Mouse (Mus musculus) urinary bladder, postnatal 10 days (tissue): ENCODE data around the gene Eif5a.
"Not testable (repeated sequence)": the region's sequence is repeated elsewhere in the genome, so short reads cannot be mapped to it uniquely, and the experiment has no call there.

Source experiments
- DNase-seq: peaks from one replicate; pipeline ENCODE4 v3.0.0; 2022; ENCODE audit warnings: low spot score

The Eif5a gene

DNA sequence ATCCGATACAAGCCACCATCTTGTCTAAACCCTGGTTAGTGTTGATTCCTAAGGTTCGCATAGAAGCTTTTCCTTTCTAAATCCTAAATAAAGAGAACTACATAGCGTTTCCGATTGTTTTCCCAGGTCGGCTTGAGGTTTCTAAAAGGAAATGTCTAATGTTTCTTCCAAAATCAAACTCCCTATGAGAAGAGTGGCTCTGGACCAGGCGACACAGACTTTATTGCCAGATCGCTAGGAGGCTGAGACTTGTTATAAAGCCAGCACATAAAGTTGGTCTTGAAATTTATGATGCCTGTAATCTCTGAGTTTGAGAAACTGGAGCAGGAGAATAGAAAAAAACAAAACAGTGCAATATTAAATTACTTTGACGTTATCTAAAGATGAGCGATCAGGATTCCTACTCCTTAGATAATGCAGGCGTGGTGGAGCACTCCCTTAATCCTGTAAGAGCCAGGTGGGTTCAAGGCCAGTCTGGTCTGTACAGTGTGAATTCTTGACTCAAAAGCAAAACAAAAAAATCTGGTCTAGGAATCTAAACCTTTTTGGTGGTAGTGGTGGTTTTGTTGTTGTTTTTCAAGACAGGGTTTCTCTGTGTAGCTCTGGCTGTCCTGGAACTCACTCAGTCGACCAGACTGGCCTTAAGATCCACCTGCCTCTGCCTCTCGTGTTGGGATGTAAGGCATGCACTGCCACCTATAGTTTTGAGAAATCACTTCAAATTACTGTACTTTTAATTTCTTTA, 426 bp upstream of the Eif5a start:
- no peak for DNase-seq

DNA sequence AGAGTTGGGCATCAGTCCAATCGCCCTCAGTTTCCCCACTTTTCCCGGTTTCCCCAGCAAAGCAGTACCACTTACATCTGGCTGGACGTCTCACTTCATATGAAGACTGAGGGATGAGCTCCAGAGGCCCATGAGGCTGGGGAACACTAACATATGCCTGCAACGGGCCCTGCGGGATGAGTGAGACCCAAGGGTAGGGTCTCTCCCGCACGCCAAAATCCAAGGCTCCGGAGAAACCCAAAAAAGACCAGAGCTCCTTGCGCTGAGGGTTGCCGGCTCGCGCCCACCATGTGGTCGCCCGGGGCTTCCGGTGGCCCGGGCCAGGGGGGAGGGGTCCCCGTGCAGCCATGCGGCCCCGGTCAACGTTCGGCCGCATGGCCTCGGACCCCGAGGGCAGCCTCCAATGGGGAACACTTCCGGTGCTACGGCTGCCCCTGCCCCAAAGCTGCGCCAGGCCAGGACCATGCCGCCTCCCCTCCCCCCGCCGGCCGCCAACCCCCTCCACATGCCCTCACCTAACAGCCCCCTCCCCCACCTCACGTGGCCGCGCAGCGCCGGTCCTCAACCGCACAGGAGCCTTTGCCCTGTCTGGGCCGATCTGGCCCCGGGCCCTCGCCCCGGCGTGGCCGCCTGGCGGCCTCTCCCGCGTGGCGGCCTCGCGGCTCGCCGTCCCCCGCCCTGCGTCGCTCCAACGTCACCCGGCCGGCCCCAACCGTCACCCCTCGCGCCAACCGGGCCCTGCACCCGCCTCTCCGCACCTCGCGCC, 1.3 kb downstream of the Eif5a start:
- no peak for DNase-seq

DNA sequence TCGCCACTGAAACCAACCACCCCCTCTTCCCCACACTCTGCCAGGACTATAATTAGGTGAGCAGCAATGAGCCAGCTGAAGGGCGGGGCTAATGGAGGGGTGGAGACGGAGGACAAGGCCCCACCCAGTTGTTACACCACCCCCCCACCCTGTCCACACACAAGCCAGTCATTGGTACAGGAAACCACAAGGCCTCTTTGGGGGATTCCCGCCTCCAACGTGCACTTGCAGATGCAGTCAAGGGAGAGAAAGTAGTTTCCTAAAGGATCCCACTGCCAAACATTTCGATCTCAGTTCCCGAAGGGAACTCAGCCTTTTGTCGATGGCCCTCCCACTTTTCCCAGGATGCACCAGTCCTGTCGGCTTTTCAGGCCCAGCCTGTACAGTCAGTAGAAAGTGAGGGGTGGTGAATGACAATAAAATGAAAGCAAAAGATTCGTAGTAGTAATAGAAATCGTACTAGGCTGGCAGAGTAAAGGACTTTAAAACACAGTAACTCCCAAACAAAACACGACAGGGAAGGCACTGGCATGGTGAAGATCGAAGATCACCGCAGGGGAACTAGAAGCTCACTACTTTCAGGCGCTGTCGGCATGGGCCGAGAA, 2.0 kb downstream of the Eif5a start:
- DNase-seq, result no peak

DNA sequence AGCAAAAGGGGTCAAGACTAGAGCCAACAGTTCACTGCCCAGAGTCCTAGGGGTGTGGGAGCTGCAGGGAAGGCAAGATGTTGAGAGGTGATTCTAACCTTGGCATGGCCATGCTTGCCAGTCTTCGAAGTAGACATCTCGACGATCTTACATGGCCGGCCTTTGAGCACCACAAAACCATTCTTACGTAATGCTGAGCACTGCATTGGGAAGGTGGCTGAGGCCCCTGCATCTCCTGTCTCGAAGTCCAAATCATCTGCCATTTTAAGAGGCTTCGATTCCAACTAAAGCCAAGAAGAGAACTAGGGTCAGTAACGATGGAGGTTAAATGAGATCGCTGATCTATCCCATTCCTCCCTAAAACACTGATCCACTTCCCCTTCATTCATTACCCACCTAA, 2.7 kb downstream of the Eif5a start:
- DNase-seq, result no peak

DNA sequence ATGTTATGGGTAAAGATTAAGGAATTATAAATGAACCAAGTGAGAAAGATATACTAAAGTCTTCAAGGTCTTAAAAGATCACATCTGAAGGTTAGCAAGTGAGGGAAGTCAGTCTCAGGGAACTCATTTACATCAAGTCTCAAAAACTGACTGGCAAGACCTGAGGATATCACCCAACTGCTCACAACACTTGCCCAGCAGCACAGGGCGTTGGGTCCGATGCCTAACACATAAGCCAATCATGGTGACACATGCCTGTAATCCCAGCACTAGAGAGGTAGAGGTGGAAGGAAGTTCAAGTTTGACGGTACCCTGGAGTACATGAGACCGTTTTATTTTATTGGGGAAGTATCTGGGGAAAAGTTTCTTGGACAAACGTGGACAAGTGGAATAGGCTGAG, 3.6 kb downstream of the Eif5a start:
- no peak for DNase-seq

DNA sequence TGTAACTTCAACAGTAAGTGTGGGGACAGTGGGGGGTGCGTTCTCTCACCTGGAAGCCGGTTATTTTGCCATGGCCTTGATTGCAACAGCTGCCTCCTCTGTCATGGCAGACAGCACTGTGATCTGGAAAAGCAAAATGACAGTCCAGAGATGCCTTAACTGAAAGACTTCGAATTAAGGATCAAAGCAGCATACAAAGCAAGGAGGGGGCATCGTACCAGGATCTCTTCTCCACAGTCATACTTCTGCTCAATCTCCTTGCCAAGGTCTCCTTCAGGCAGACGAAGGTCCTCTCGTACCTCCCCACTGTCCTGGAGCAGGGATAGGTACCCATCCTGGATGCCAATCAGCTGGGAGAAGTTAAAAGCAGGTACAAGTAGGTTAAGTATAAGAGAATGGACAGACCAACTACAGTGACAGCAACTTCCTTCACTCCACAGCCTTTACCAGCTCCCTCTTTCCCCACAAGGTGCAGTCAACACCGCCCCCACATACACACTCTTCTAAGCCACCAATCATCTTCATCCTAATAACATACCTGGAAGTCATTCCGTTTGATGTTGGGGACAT, 4.3 kb downstream of the Eif5a start:
- no peak for DNase-seq

DNA sequence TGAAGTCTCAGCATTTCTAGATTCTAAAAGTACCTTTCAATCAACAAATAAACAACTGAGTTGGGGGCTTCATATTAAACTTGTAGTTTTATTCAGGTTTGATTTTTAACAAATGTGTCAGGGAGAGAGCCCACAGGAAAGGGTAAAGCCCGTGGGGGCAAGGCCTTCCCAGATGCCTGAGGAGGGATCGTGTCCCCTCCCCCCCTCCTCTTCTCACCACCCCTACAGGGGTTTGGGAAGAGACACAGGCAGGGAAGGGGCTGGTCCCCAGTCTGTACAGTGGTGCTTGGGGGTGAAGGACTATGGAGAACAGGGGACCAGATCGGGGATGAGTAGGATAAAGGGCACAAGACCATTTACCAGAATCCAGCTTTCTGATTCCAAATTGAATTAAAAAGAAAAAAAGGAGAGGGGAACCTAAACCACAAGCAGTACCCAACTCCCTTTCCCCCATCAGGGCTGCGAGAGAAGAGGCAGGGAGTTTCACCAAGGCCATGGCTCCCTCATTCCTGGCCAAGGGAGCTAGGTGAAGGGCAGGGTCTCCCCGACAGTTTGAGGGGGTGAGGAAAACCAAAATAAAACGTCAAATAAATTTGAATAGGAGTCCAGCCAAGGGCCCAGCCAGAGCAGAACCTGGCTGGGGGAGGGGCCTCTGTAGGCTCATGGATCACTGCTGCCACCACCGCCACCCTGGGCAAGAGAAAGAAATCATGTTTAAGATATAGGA, 4.9 kb downstream of the Eif5a start:
- DNase-seq, result not testable (repeated sequence)

DNA sequence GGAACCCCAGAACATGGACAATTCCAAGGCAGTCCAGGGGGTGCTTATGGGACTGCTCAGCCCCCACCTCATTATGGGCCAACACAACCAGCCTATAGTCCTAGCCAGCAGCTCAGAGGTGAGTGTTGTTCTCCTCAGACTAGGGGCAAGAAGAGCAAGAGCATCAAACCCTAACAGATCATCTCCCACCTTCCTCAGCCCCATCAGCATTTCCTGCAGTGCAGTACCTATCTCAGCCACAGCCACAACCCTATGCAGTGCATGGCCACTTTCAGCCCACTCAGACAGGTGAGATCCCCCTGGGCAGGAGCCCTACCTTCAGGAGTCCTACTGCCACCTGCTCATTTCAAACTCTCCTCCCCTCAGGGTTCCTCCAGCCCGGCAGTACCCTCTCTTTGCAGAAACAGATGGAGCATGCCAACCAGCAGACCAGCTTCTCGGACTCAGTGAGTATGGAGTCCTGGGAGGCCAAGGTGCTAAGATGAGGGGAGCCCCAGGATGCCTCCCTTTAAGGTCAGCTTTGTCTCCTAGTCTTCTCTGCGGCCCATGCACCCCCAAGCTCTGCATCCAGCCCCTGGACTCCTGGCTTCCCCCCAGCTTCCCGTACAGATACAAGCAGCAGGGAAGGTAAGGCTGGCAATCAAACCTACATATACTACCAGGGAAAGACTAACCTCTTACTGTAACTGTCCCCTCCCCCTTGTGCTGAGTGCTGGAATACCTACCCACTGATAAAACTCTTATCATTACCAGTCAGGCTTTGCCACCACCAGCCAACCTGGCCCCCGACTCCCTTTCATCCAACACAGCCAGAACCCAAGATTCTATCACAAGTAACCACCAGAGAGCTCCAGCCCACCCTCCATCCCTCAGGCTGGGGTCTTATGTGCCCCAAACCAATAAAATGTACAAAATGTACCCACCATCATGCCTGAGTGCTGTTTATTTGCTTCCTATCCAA, 5.8 kb downstream of the Eif5a start:
- DNase-seq, result no peak

DNA sequence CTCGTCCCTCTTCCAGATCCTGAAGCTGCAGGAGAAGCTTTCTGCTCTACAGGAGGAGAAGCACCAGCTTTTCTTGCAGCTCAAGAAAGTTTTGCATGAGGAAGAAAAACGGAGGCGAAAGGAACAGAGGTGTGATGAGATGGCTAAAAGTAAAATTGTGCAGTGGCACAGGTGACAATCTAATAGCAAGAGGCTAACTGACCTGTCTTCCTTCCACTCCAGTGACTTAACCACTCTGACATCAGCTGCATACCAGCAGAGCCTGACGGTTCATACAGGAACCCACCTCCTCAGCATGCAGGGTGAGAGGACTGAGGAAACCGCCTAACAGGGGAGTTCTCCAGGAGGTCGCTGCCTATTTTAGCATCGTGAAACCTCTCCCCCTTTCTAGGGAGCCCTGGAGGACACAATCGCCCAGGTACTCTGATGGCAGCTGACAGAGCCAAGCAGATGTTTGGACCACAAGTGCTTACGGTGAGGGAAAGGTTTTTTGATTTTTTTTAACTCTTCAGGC, 6.8 kb downstream of the Eif5a start:
- no peak for DNase-seq

DNA sequence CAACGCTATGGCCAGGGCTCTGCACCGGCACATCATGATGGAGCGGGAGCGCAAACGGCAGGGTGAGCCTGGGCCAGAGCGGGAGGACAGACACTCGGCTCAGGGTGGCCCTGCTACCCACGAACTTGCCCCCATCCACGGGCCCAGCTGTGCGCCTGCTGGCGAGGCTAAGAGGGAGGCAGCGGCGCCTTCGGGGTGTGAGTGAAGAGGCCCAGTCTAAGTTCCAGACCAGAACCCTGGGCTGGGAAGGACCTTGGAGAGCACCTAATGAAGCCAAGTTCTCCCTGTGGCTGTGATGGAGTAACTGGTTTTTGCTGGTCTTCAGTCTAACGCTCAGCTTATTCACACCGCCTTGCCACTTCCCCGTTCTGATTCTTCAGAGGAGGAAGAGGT, 7.4 kb downstream of the Eif5a start:
- no peak for DNase-seq

DNA sequence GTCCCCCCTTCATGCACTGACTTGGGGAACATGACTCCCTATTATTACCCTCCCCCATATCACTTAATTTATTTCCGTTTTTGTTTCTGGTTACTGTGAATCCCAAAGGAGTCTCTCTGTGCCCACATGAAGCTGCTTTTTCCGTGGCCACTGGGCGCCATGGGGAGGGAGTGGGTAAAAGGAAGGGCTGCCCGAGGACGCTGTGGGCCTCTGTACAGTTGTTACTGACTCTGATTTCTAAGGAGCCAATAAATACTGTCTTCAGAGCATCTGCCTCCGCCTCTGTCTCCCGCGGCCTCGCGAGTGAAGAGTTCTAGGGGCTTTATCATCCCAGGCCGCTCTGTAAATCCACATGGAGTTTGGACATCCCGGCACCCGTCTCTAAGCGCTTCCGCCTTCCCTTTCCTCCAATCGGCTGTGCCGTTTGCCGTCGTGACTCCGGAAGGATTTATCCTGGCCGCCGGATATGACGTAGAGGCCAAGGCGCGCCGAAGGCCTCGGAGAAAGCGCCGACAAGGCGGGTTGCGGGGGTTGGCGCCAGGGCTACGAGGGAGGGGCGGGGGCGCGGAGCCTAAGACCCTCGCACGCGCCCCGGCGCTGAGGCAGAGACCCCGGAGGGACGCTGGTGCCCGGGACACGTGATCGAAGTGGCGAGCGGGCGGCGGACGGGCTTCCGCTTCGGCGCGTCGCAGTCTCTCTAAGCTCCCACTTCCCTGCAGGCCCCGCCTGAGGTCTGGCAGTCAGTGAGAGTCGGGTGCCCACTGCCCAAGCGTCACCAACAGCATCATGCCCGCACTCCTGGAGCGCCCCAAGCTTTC, 8.0 kb downstream of the Eif5a start, which contains the start of gene Gps2:
Gene Gps2 (plus strand): TSS at position 335 of the 818 bp plus-strand sequence.
- peak; percentile 76 for DNase-seq

DNA sequence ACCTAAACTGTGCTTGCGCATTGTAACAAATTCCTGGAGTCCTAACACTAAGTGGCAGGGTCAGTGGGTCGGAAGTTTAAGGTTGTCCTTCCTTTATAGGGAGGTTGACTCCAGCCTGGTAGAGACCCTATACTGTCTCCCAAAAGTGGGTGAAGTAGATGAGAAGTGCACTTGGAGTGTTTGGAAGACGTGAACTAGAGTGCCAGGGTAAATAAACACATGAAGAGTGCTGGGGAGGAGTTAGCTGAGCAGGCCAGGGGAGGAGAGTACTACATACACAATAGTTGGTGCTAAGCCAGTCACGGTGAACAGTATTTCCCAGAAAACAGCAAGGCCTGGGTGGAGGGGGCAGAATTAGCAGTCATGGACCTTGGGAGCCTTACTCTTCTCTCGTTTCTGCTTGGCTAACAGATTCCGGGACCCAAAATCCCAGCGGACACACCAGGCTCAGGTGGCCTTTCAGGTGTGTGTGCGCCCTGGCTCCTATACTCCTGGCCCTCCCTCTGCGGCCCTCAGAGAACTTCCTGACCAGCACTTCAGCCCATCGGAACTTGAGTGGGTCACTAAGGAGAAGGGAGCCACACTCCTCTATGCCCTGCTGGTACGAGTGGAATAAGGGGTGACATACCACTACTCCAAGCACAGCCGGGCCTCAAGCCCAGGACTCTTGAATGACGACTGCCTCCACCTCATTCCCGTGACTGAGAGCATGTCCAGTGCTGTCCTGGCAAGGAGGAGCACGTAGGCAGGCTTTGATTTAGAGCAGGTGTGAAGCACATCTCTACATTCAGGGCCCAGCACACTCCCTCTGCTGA, 8.8 kb downstream of the Eif5a start:
- DNase-seq, result no peak

DNA sequence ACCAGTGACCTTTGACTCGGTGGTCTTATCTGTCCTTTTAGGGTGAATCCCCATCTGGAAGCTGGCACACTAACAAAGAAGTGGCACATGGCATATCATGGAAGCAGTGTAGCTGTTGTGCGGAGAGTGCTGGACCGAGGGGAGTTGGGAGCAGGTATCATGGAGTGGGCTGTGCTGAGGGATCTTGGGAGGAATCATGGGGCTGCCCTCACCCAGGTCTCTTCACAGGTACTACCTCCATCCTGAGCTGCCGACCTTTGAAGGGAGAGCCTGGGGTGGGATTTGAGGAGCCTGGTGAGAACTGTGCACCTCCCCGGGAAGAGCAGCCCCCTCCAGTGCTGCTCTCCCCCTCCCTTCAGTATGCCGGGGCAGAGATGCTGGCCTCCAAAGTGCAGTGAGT, 10.1 kb downstream of the Eif5a start:
- no peak for DNase-seq

DNA sequence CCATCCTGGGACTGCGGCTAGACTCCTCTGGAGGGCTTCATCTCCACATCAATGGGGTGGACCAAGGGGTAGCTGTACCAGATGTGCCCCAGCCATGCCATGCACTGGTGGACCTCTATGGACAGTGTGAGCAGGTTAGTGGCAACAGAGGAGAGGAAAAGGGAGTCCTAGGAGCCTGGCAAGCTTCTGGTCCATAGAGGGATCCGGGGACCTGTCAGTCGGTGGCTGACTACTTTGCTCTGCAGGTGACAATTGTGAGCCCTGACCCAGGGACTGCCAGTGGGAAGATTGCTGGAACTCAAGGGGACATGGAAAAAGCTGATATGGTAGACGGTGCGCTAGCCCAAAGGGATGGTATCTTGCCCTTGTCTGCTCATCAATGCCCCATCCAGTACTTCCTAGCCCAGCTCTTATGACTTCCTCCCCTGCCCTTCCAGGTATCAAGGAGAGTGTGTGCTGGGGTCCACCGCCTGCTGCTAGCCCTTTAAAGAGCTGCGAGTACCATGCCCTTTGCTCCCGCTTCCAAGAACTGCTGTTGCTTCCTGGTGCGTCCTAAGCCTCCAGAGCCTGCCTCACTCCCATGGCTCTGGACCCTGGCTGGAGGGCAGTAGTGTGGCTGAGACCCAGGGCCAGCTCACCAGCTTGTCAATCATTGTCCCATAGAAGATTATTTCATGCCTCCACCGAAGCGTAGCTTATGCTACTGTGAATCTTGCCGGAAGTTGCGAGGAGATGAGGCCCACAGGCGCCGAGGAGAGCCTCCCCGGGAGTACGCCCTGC, 10.8 kb downstream of the Eif5a start:
- no peak for DNase-seq

DNA sequence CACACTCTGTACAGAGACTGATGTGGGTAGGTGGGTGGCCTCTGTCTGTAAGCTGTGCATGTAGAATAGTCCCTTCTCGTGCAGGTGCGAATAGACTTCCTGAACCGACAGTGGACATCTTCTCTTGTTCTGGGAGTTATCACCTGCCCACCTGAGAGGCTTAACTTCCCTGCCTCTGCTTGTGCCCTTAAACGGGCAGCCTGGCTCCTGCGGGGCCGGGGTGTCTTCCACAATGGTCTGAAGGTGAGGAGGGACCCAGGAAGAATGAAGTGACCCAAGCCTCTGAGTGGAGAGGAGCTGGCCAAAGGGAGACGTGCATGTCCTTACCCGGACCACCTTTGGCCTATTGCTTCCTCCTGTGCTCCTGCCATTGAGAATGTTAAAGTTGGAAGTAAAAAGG, 11.6 kb downstream of the Eif5a start:
- DNase-seq, result no peak

DNA sequence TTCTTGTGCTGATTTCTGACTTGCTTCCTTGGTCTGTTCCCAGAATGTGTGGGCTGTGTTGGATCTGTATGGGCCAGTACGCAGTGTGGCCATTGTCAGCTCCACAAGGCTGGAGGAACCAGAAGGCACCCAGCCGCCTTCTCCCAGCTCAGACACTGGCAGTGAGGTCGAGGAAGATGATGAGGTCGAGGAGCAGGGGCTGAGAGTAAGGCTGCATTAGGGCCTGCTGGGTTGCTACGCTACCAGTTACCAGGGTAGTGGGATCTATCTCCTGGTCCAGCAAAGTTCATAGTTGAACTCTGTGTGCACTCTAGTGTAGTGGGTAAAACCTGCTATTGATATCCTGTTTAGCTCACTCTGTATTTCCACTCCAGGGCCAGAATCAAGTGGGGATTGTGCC, 12.6 kb downstream of the Eif5a start:
- no peak for DNase-seq

DNA sequence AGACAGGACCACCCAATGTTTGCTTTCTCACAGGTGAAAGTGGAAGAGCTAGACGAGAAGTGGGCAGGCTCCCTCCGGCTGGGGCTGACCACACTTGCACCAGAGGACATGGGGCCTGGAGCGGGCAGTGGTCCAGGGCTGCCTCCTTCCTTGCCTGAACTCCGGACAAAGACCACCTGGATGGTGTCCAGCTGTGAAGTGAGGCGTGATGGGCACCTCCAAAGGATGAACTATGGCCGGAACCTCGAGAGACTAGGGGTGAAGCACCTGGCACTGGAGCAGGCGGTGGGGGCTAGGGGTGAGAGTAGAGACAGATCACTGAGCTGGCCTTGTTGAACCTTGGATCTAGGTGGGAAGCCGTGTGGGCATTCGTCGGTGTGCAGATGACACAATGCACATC, 13.1 kb downstream of the Eif5a start:
- DNase-seq, result no peak

DNA sequence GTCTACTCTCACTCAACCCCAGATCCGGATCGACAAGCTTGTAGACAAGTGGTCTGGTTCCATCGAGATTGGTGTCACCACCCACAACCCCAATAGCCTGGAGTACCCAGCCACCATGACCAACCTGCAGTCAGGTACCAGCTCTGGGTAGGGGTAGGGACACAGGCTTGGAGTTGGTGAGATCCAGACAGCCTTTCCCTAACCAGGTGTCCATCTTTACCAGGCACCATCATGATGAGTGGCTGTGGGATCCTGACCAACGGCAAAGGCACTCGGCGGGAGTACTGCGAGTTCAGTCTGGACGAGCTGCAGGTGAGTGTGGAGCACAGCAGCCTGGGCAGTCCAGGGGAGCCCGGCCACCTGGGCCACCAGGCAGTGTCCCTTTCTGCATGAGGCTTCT, 17.4 kb downstream of the Eif5a start:
- DNase-seq, result no peak
